Mouse (Mus musculus) heart, postnatal 0 days (tissue): ENCODE data around the gene Sipa1l2. TPM values are rescaled to one million over a fixed set of nuclear protein-coding genes. Genes with fewer than 3 reads are reported as not detected.

Experiments
- ATAC-seq: fragments of 200-750 bp; cut with Nextera tagmentation; 2 replicates; pipeline ENCODE4 v1.8.0; 2017; ENCODE audit warnings: low read depth, moderate number of reproducible peaks, moderate library complexity; ENCODE audit not compliant: insufficient read depth
- DNase-seq: peaks from one replicate; pipeline ENCODE4 v3.0.0-alpha.2; 2016; ENCODE audit warnings: low spot score
- H3K27ac ChIP-seq: fragments of 300-500 bp; sonication (generic); 2 replicates; pipeline ENCODE4 v1.5.1; 2014; ENCODE audit warnings: low read depth, mild to moderate bottlenecking
- H3K27me3 ChIP-seq: fragments of 300-500 bp; sonication (generic); 2 replicates; pipeline ENCODE4 v1.6.1; 2014; ENCODE audit warnings: low read length, mixed read lengths; ENCODE audit not compliant: control insufficient read depth, insufficient read depth
- H3K36me3 ChIP-seq: fragments of 300-500 bp; sonication (generic); replicated peaks from 2 replicates; pipeline ENCODE4 v1.6.1; 2014; ENCODE audit warnings: low read length, mixed read lengths; ENCODE audit not compliant: control insufficient read depth, insufficient read depth
- H3K4me1 ChIP-seq: fragments of 300-500 bp; sonication (generic); 2 replicates; pipeline ENCODE4 v1.6.1; 2014; ENCODE audit warnings: antibody characterized with exemption; ENCODE audit not compliant: control insufficient read depth, insufficient read depth
- H3K4me2 ChIP-seq: fragments of 300-500 bp; sonication (generic); 2 replicates; pipeline ENCODE4 v1.6.1; 2014; ENCODE audit warnings: low read depth, mild to moderate bottlenecking, low read length, moderate library complexity
- H3K4me3 ChIP-seq: fragments of 300-500 bp; sonication (generic); 2 replicates; pipeline ENCODE4 v1.5.1; 2014; ENCODE audit warnings: low read depth, low read length
- H3K9ac ChIP-seq: fragments of 300-500 bp; sonication (generic); replicated peaks from 2 replicates; pipeline ENCODE4 v1.6.1; 2014; ENCODE audit warnings: low read depth, low read length, mixed read lengths
- H3K9me3 ChIP-seq: fragments of 300-500 bp; sonication (generic); replicated peaks from 2 replicates; pipeline ENCODE4 v1.6.1; 2016; ENCODE audit warnings: low read length; ENCODE audit not compliant: control insufficient read depth
- CTCF ChIP-seq: IDR thresholded peaks from 2 replicates; pipeline ENCODE4 v1.5.1; 2016; ENCODE audit warnings: antibody characterized with exemption, control low read depth, low read depth
- EP300 ChIP-seq: IDR thresholded peaks from 2 replicates; pipeline ENCODE4 v1.6.1; 2016; ENCODE audit warnings: antibody characterized with exemption, low read depth
- WGBS: fragments of 180-500 bp; shearing (Covaris S2); extraction: QIAGEN DNeasy Blood & Tissue Kit; methylation state at CpG from one replicate; pipeline ENCODE4 v1.1.7; 2014; 5-methylcytosine and 5-hydroxymethylcytosine counted together
- polyA plus RNA-seq: library from polyadenylated mRNA; unstranded; fragments of >200 nt; fragmentation: Nextera tagmentation; extraction: Ambion mirVana; gene quantifications from 2 replicates; pipeline ENCODE4 v1.2.1, GENCODE M21; 2015
- total RNA-seq: library from RNA; depleted of rRNA; stranded (reverse); fragments of >200 nt; gene quantifications from 2 replicates; pipeline ENCODE4 v1.2.3, GENCODE M21; 2014; ENCODE audit warnings: low replicate concordance

Sipa1l2 gene
- total and polyA plus RNA-seq, 2 experiments from 2014 or later = 13.6 to 65.8 TPM

GRCm38 (mm10) chr8:125384551-125385183 lies 184.9 kb downstream of the Sipa1l2 start:
- H3K27ac ChIP-seq = peak overlapping the region; percentile 94
- H3K36me3 ChIP-seq = no peaks in the 10 kb centered on the region
- H3K4me3 ChIP-seq = no peak overlapping the region
- TF ChIP-seq EP300 (no peak), CTCF (peak; percentile 8; the same call in 1 of the 2 replicates)
- H3K9ac ChIP-seq = no peak overlapping the region
- no peaks in the 10 kb centered on the region for H3K27me3 ChIP-seq
- H3K9me3 ChIP-seq = no peaks in the 10 kb centered on the region
- peaks cover 41% of the 10 kb centered on the region for H3K4me1 ChIP-seq
- DNase-seq (no peak), ATAC-seq (no peak)
- 71% methylated on average over 4 of the region's 4 CpGs for WGBS
- H3K4me2 ChIP-seq = no peak overlapping the region

GRCm38 (mm10) chr8:125381674-125382073 lies 187.9 kb downstream of the Sipa1l2 start:
- no peaks in the 10 kb centered on the region for H3K9me3 ChIP-seq
- peaks cover 23% of the 10 kb centered on the region for H3K4me1 ChIP-seq
- 46% methylated on average over 3 of the region's 3 CpGs for WGBS
- no peak overlapping the region for H3K4me3 ChIP-seq
- no peak overlapping the region for H3K4me2 ChIP-seq
- H3K27ac ChIP-seq = no peak overlapping the region
- no peak for DNase-seq
- ATAC-seq = no peak
- H3K36me3 ChIP-seq = no peaks in the 10 kb centered on the region
- no peak for TF ChIP-seq EP300
- TF ChIP-seq CTCF = no peak
- no peak overlapping the region for H3K9ac ChIP-seq
- H3K27me3 ChIP-seq = no peaks in the 10 kb centered on the region

GRCm38 (mm10) chr8:125379939-125380338 lies 189.7 kb downstream of the Sipa1l2 start:
- Histone ChIP-seq H3K9ac (no peak overlapping the region), H3K4me1 (peaks cover 7% of the 10 kb centered on the region), H3K4me2 (no peak overlapping the region), H3K27me3 (no peaks in the 10 kb centered on the region), H3K4me3 (no peak overlapping the region), H3K36me3 (no peaks in the 10 kb centered on the region), H3K27ac (no peak overlapping the region), H3K9me3 (no peaks in the 10 kb centered on the region)
- WGBS = 61% methylated on average over 7 of the region's 7 CpGs
- TF ChIP-seq EP300 (no peak), CTCF (no peak)
- DNase-seq (no peak), ATAC-seq (no peak)

GRCm38 (mm10) chr8:125379156-125379555 lies 190.5 kb downstream of the Sipa1l2 start:
- ATAC-seq (no peak), DNase-seq (no peak)
- no peak overlapping the region for H3K4me2 ChIP-seq
- WGBS = 87% methylated on average over 10 of the region's 10 CpGs
- H3K4me1 ChIP-seq = no peaks in the 10 kb centered on the region
- no peak overlapping the region for H3K9ac ChIP-seq
- H3K9me3 ChIP-seq = no peaks in the 10 kb centered on the region
- no peak overlapping the region for H3K27ac ChIP-seq
- no peaks in the 10 kb centered on the region for H3K36me3 ChIP-seq
- no peaks in the 10 kb centered on the region for H3K27me3 ChIP-seq
- TF ChIP-seq CTCF = no peak
- no peak for TF ChIP-seq EP300
- no peak overlapping the region for H3K4me3 ChIP-seq

- no peak for ATAC-seq
Observed at GRCm38 (mm10) chr8:125377704-125378103, 191.9 kb downstream of the Sipa1l2 start.

GRCm38 (mm10) chr8:125376448-125376845 lies 193.2 kb downstream of the Sipa1l2 start:
- Histone ChIP-seq H3K4me3 (no peak overlapping the region), H3K4me1 (no peaks in the 10 kb centered on the region), H3K36me3 (no peaks in the 10 kb centered on the region), H3K27me3 (no peaks in the 10 kb centered on the region), H3K9ac (no peak overlapping the region), H3K27ac (no peak overlapping the region), H3K4me2 (no peak overlapping the region), H3K9me3 (no peaks in the 10 kb centered on the region)
- no peak for DNase-seq
- no peak for ATAC-seq
- TF ChIP-seq EP300 (no peak), CTCF (no peak)
- 88% methylated on average over 6 of the region's 6 CpGs for WGBS

More at GRCm38 (mm10) chr8:125377704-125378103, 191.9 kb downstream of the Sipa1l2 start:
- Histone ChIP-seq H3K9ac (no peak overlapping the region), H3K36me3 (no peaks in the 10 kb centered on the region), H3K4me1 (no peaks in the 10 kb centered on the region), H3K27me3 (no peaks in the 10 kb centered on the region), H3K4me3 (no peak overlapping the region), H3K27ac (no peak overlapping the region), H3K9me3 (no peaks in the 10 kb centered on the region), H3K4me2 (no peak overlapping the region)
- no peak for DNase-seq
- WGBS = 84% methylated on average over 3 of the region's 3 CpGs
- TF ChIP-seq CTCF = no peak
- no peak for TF ChIP-seq EP300
